Mouse (Mus musculus): ENCODE results near the gene Gpr37l1.

DNA sequence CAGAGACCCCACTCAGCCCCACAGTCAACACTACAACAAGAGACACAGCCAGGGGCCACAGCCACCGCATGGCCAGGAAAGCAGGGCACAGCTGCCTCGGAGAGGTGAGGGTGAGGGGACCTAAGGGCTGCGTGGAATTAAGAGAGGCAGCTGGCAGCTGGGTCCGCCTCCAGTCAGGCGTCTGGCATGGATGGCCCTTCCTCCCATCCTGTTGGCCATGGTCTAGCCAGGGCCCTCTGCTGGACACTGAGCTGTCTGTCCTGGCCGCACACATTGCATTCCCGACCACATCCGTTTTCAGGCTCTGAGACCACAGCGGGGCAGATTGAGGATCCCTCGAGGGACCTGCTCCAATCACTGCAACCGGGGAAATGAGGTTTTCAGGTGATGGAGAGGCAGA lies at the start of gene Gpr37l1:
- TF ChIP-seq POLR2A (IDR thresholded peaks at IDR 0.05; ENCODE audit: borderline replicate concordance, insufficient read depth, low read length) (no peak), CTCF (IDR thresholded peaks at IDR 0.05; ENCODE audit: borderline replicate concordance, insufficient read depth, low read depth, low read length) (peak; percentile 22; the same call in 1 of the 2 replicates)
